Mouse (Mus musculus) kidney, adult 2 months (tissue): Measurements from ENCODE around the gene Hsd17b12. TPM values are rescaled to one million over a fixed set of nuclear protein-coding genes. Genes with fewer than 3 reads are reported as not detected.

Source experiments
- DNase-seq: peaks from one replicate; pipeline ENCODE4 v3.0.0; 2021
- H3K27ac ChIP-seq: fragments of 200-500 bp; 2 replicates; pipeline ENCODE4 v1.5.1; 2012; ENCODE audit warnings: low read depth, low read length, control low read depth, inconsistent platforms; ENCODE audit not compliant: insufficient read depth
- H3K27me3 ChIP-seq: fragments of 200-500 bp; replicated peaks from 2 replicates; pipeline ENCODE4 v1.6.1; 2012; ENCODE audit warnings: mild to moderate bottlenecking, moderate library complexity, low read length, inconsistent platforms; ENCODE audit not compliant: control insufficient read depth, insufficient read depth
- H3K36me3 ChIP-seq: fragments of 200-500 bp; 2 replicates; pipeline ENCODE4 v1.6.1; 2012; ENCODE audit warnings: mild to moderate bottlenecking, moderate library complexity, low read length, inconsistent platforms; ENCODE audit not compliant: control insufficient read depth, insufficient read depth
- H3K4me1 ChIP-seq: fragments of 200-500 bp; 2 replicates; pipeline ENCODE4 v1.6.1; 2011; ENCODE audit warnings: low read length; ENCODE audit not compliant: control insufficient read depth, insufficient read depth
- H3K4me3 ChIP-seq: fragments of 200-500 bp; 2 replicates; pipeline ENCODE4 v1.5.1; 2011; ENCODE audit warnings: mild to moderate bottlenecking, low read depth, low read length, control low read depth; ENCODE audit not compliant: insufficient read depth
- CTCF ChIP-seq: fragments of 200-500 bp; conservative IDR thresholded peaks from 2 replicates; pipeline ENCODE4 v1.5.1; 2011; ENCODE audit warnings: low read depth, mild to moderate bottlenecking, control low read depth, low read length, moderate library complexity, mixed read lengths; ENCODE audit not compliant: insufficient read depth, insufficient read length
- POLR2A ChIP-seq: fragments of 200-500 bp; IDR thresholded peaks from one replicate; pipeline ENCODE4 v1.6.1; 2011; ENCODE audit warnings: low read depth, low read length, control low read depth
- WGBS: fragments of 180-500 bp; shearing (Covaris S2); methylation state at CpG from one replicate; pipeline ENCODE4 v1.1.7; 2018; 5-methylcytosine and 5-hydroxymethylcytosine counted together
- polyA plus RNA-seq: library from polyadenylated mRNA; depleted of rRNA; stranded (reverse); fragments of >200 nt; gene quantifications from 2 replicates; pipeline ENCODE4 v1.2.3, GENCODE M21; 2012

The Hsd17b12 gene
- polyA plus RNA-seq, 1 experiment = 32.4 TPM

DNA sequence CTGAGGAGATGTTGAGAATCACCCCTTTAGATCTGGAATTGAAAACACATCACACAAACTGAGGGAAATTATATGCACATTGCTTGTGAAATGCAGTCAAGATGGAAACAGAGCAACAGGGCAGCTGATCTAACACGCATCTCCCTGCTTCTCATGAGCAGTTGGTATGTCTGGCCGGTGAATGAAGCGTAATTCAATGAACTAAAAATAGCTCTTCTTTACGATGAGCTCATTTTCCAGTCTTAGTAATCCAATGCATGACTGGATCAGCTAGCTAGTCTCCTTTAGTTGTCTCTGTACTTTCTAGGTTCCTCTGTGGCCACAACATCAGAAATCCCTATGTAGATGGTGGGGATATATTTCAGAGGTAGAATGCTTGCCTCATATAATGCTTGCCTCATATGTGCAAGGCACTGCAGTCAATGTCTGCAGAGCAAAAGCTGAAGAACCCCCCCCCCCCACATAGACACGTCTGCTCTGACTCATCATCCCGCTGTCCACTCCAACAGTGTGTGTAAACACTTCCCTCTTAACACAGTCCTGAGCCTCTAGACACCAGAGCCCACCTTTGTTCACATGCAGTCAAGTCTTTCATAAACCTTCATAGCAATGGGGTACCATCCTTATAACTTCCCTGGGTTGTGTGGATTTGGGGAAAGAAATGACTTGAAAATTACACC lies 112.2 kb downstream of the Hsd17b12 start:
- DNase-seq = no peak
- WGBS = 55% methylated on average over 6 of the region's 6 CpGs
- H3K36me3 ChIP-seq = no peaks in the 10 kb centered on the region
- TF ChIP-seq CTCF = no peak
- TF ChIP-seq POLR2A = no peak
- no peaks in the 10 kb centered on the region; the same call in 1 of the 2 replicates for H3K4me1 ChIP-seq
- no peak overlapping the region for H3K27ac ChIP-seq
- no peaks in the 10 kb centered on the region for H3K27me3 ChIP-seq
- no peak overlapping the region for H3K4me3 ChIP-seq

GRCm38 (mm10) chr2:94044174-94044573 lies 113.6 kb downstream of the Hsd17b12 start:
- WGBS = 73% methylated on average over 2 of the region's 2 CpGs
- TF ChIP-seq CTCF (no peak), POLR2A (no peak)
- no peak for DNase-seq
- no peaks in the 10 kb centered on the region; the same call in 1 of the 2 replicates for H3K4me1 ChIP-seq
- H3K36me3 ChIP-seq = no peaks in the 10 kb centered on the region
- H3K27ac ChIP-seq = no peak overlapping the region
- H3K27me3 ChIP-seq = no peaks in the 10 kb centered on the region
- no peak overlapping the region for H3K4me3 ChIP-seq

- no peak for TF ChIP-seq CTCF
- Histone ChIP-seq H3K4me3 (no peak overlapping the region), H3K36me3 (no peaks in the 10 kb centered on the region), H3K4me1 (no peaks in the 10 kb centered on the region; the same call in 1 of the 2 replicates), H3K27ac (no peak overlapping the region), H3K27me3 (no peaks in the 10 kb centered on the region)
- WGBS = 54% methylated on average over 5 of the region's 5 CpGs
- no peak for DNase-seq
These were observed 114.1 kb downstream of the Hsd17b12 start for GRCm38 (mm10) chr2:94043662-94044061.

- Histone ChIP-seq H3K4me3 (no peak overlapping the region), H3K27ac (no peak overlapping the region), H3K27me3 (no peaks in the 10 kb centered on the region), H3K4me1 (no peaks in the 10 kb centered on the region; the same call in 1 of the 2 replicates), H3K36me3 (no peaks in the 10 kb centered on the region)
- DNase-seq = peak; percentile 48
- TF ChIP-seq CTCF (no peak), POLR2A (no peak)
- 77% methylated on average over 3 of the region's 3 CpGs for WGBS
These were observed 115.3 kb downstream of the Hsd17b12 start for GRCm38 (mm10) chr2:94042461-94042860.

- H3K27me3 ChIP-seq = no peaks in the 10 kb centered on the region
- no peak for DNase-seq
- H3K4me1 ChIP-seq = no peaks in the 10 kb centered on the region; the same call in 1 of the 2 replicates
- no peak overlapping the region for H3K4me3 ChIP-seq
- WGBS = 86% methylated on average over 5 of the region's 5 CpGs
- no peak overlapping the region for H3K27ac ChIP-seq
- TF ChIP-seq POLR2A = no peak
- no peak for TF ChIP-seq CTCF
- no peaks in the 10 kb centered on the region for H3K36me3 ChIP-seq
These were observed 117.2 kb downstream of the Hsd17b12 start for GRCm38 (mm10) chr2:94040391-94041125.

GRCm38 (mm10) chr2:94035428-94036331 lies 122.1 kb downstream of the Hsd17b12 start:
- no peak overlapping the region for H3K4me3 ChIP-seq
- DNase-seq = peak; percentile 62
- TF ChIP-seq POLR2A (no peak), CTCF (peak; percentile 89)

More at GRCm38 (mm10) chr2:94035428-94036331, 122.1 kb downstream of the Hsd17b12 start:
- H3K27ac ChIP-seq = no peak overlapping the region
- H3K27me3 ChIP-seq = no peaks in the 10 kb centered on the region
- 71% methylated on average over 9 of the region's 9 CpGs for WGBS
- no peaks in the 10 kb centered on the region for H3K36me3 ChIP-seq
- no peaks in the 10 kb centered on the region for H3K4me1 ChIP-seq
